Mouse (Mus musculus) small intestine, adult 2 months (tissue): ENCODE measurements around the gene Tm9sf4.

Experiments used
- CTCF ChIP-seq: fragments of 200-500 bp; IDR thresholded peaks from 2 replicates; pipeline ENCODE4 v1.5.1; 2012; ENCODE audit warnings: low read depth, mild to moderate bottlenecking, control low read depth, inconsistent platforms, low read length, moderate library complexity, mixed read lengths; ENCODE audit not compliant: insufficient replicate concordance, insufficient read length; ENCODE audit errors: extremely low read depth
- POLR2A ChIP-seq: fragments of 200-500 bp; IDR thresholded peaks from 2 replicates; pipeline ENCODE4 v1.6.1; 2012; ENCODE audit warnings: low read depth, mild to moderate bottlenecking, control low read depth, inconsistent platforms, low read length, moderate library complexity

- TF ChIP-seq POLR2A (no peak), CTCF (no peak)
Measured at GRCm38 (mm10) chr2:153240701-153241235, 79.7 kb downstream of the Tm9sf4 start.
